Mouse (Mus musculus) C2C12 (cell line): ENCODE measurements at regions not wholly inside any gene's neighbourhood (a gene's known extent, or its start where the extent isn't known, plus 50 kb on each side); places are given as distances from the start of the nearest gene placed in this dataset.

ENCODE experiments used
- CEBPB ChIP-seq: IDR thresholded peaks from one replicate; pipeline ENCODE4 v1.6.1; 2011; ENCODE audit warnings: low read depth, mild to moderate bottlenecking, control low read depth, moderate library complexity
- CTCF ChIP-seq: IDR thresholded peaks from one replicate; pipeline ENCODE4 v1.5.1; 2011; ENCODE audit not compliant: control insufficient read depth, insufficient read depth, insufficient read length
- FOSL1 ChIP-seq: IDR thresholded peaks from one replicate; pipeline ENCODE4 v1.8.0; 2011; ENCODE audit warnings: mild to moderate bottlenecking, low read length; ENCODE audit not compliant: poor library complexity, insufficient read depth, severe bottlenecking
- USF1 ChIP-seq: IDR thresholded peaks from one replicate; pipeline ENCODE4 v1.6.1; 2011; ENCODE audit warnings: low read depth, mild to moderate bottlenecking, control low read depth, moderate library complexity

DNA sequence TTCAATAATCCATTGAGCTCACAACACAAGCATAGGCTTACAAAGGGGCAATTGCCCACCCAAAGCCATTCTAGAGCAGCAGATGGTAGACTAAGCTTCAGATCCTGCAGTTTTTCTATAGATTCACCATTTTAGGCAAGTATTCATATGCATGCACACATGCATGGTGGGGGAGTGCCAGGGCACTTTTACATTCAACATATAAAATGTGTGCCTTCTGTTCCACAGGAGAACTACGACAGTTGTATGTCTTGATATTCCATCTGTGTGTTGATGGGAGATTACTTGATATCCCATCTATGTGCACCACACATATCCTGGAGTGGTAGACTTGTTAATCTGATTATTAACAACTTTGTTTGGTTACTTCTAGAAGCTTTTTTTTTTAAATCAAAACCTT lies 334.0 kb downstream of the Lrig3 start:
- TF ChIP-seq CTCF = no peak
- no peak for TF ChIP-seq USF1
- no peak for TF ChIP-seq FOSL1
- TF ChIP-seq CEBPB = no peak
